Mouse (Mus musculus) intestine, embryonic 14.5 days (tissue): ENCODE measurements at regions not wholly inside any gene's neighbourhood (a gene's known extent, or its start where the extent isn't known, plus 50 kb on each side); places are given as distances from the start of the nearest gene placed in this dataset.
A peak's percentile ranks its signal among the peaks of the same experiment; 100 is the strongest.

ENCODE experiments used
- ATAC-seq: fragments of 200-750 bp; cut with Nextera tagmentation; replicated peaks from 2 replicates; pipeline ENCODE4 v1.8.0; 2017; ENCODE audit warnings: low read depth, moderate number of reproducible peaks, moderate TSS enrichment, moderate library complexity; ENCODE audit not compliant: low FRiP score, low TSS enrichment
- DNase-seq: peaks from one replicate; pipeline ENCODE4 v3.0.0-alpha.2; 2018; ENCODE audit warnings: low spot score
- H3K27ac ChIP-seq: fragments of 300-500 bp; sonication (generic); 2 replicates; pipeline ENCODE4 v1.5.1; 2014; ENCODE audit warnings: low read depth, mild to moderate bottlenecking, control low read depth
- H3K27me3 ChIP-seq: fragments of 300-500 bp; sonication (generic); replicated peaks from 2 replicates; pipeline ENCODE4 v1.6.1; 2014; ENCODE audit warnings: low read length, control low read depth; ENCODE audit not compliant: control insufficient read depth, insufficient read depth
- H3K36me3 ChIP-seq: fragments of 300-500 bp; sonication (generic); 2 replicates; pipeline ENCODE4 v1.6.1; 2014; ENCODE audit warnings: low read length, control low read depth; ENCODE audit not compliant: control insufficient read depth, insufficient read depth
- H3K4me1 ChIP-seq: fragments of 300-500 bp; sonication (generic); replicated peaks from 2 replicates; pipeline ENCODE4 v1.6.1; 2014; ENCODE audit warnings: low read length, control low read depth, mixed read lengths; ENCODE audit not compliant: control insufficient read depth, insufficient read depth
- H3K4me2 ChIP-seq: fragments of 300-500 bp; sonication (generic); 2 replicates; pipeline ENCODE4 v1.6.1; 2014; ENCODE audit warnings: low read length
- H3K4me3 ChIP-seq: fragments of 300-500 bp; sonication (generic); 2 replicates; pipeline ENCODE4 v1.5.1; 2014; ENCODE audit warnings: low read depth, low read length, control low read depth, mixed read lengths
- H3K9ac ChIP-seq: fragments of 300-500 bp; sonication (generic); 2 replicates; pipeline ENCODE4 v1.6.1; 2014; ENCODE audit warnings: mild to moderate bottlenecking, low read length
- H3K9me3 ChIP-seq: fragments of 300-500 bp; sonication (generic); 2 replicates; pipeline ENCODE4 v1.6.1; 2016; ENCODE audit warnings: low read length, control low read depth; ENCODE audit not compliant: control insufficient read depth
- WGBS: fragments of 180-500 bp; shearing (Covaris S2); extraction: QIAGEN DNeasy Blood & Tissue Kit; methylation state at CpG from one replicate; pipeline ENCODE4 v1.1.7; 2014; 5-methylcytosine and 5-hydroxymethylcytosine counted together

- no peak for DNase-seq
- no peak for ATAC-seq
- WGBS = 72% methylated on average over 4 of the region's 4 CpGs
- Histone ChIP-seq H3K4me3 (no peak overlapping the region), H3K9me3 (no peaks in the 10 kb centered on the region), H3K27me3 (no peaks in the 10 kb centered on the region), H3K9ac (no peak overlapping the region), H3K36me3 (no peaks in the 10 kb centered on the region), H3K4me2 (no peak overlapping the region), H3K27ac (no peak overlapping the region), H3K4me1 (no peaks in the 10 kb centered on the region)
These were observed 934.3 kb downstream of the Adgrl2 start for GRCm38 (mm10) chr3:148056074-148056473.

DNA sequence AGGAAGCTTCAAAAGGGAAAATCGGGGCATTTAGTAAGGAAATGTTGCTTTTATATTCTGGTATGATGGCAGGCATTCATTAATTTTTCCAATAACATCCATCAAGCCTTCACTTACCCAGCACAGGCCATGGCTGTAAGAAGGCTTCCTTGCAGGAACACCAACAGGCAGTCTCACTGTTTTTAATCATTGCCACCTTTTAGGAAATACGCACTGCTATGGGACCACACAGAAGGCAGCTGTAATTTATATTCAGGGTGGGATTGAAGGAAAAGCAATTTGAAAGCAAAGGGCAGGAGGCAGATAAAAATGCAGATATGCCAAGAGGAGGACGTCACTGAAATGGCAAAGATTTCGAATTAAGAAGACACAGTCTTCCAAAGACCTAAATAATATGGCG is 937.8 kb downstream of the Adgrl2 start:
- WGBS = 48% methylated on average over 5 of the region's 5 CpGs
- no peak for DNase-seq
- no peaks in the 10 kb centered on the region for H3K4me1 ChIP-seq
- no peak overlapping the region for H3K4me3 ChIP-seq
- H3K27me3 ChIP-seq = no peaks in the 10 kb centered on the region
- H3K27ac ChIP-seq = no peak overlapping the region
- no peak overlapping the region for H3K9ac ChIP-seq
- H3K36me3 ChIP-seq = no peaks in the 10 kb centered on the region
- H3K4me2 ChIP-seq = no peak overlapping the region
- ATAC-seq = no peak
- no peaks in the 10 kb centered on the region for H3K9me3 ChIP-seq

GRCm38 (mm10) chr3:148048247-148048646 is 942.1 kb downstream of the Adgrl2 start:
- Histone ChIP-seq H3K4me1 (no peaks in the 10 kb centered on the region), H3K9me3 (no peaks in the 10 kb centered on the region), H3K4me3 (no peak overlapping the region), H3K4me2 (no peak overlapping the region), H3K27me3 (no peaks in the 10 kb centered on the region), H3K9ac (no peak overlapping the region), H3K27ac (no peak overlapping the region), H3K36me3 (no peaks in the 10 kb centered on the region)
- no peak for ATAC-seq
- 83% methylated on average over 2 of the region's 2 CpGs for WGBS
- DNase-seq = no peak

- no peak overlapping the region for H3K4me2 ChIP-seq
- WGBS = 51% methylated on average over 6 of the region's 6 CpGs
- H3K4me1 ChIP-seq = no peaks in the 10 kb centered on the region
- no peaks in the 10 kb centered on the region for H3K27me3 ChIP-seq
- no peaks in the 10 kb centered on the region for H3K9me3 ChIP-seq
- no peak overlapping the region for H3K4me3 ChIP-seq
- no peak for DNase-seq
- no peak overlapping the region for H3K27ac ChIP-seq
- no peak for ATAC-seq
- H3K36me3 ChIP-seq = no peaks in the 10 kb centered on the region
- H3K9ac ChIP-seq = no peak overlapping the region
These were observed 957.8 kb downstream of the Adgrl2 start for GRCm38 (mm10) chr3:148032532-148032931.

GRCm38 (mm10) chr3:148005831-148006230 is 984.5 kb downstream of the Adgrl2 start:
- no peaks in the 10 kb centered on the region for H3K9me3 ChIP-seq
- H3K36me3 ChIP-seq = no peaks in the 10 kb centered on the region
- WGBS = 22% methylated on average over 5 of the region's 5 CpGs
- ATAC-seq = no peak
- H3K4me1 ChIP-seq = no peaks in the 10 kb centered on the region
- DNase-seq = no peak
- no peak overlapping the region for H3K9ac ChIP-seq
- no peak overlapping the region for H3K4me3 ChIP-seq
- H3K4me2 ChIP-seq = peak overlapping the region; percentile 18; the same call in 1 of the 2 replicates
- no peak overlapping the region for H3K27ac ChIP-seq
- H3K27me3 ChIP-seq = no peaks in the 10 kb centered on the region

- no peak overlapping the region for H3K27ac ChIP-seq
- no peak for DNase-seq
- ATAC-seq = no peak
These were observed 986.3 kb downstream of the Adgrl2 start for GRCm38 (mm10) chr3:148004006-148004405.

DNA sequence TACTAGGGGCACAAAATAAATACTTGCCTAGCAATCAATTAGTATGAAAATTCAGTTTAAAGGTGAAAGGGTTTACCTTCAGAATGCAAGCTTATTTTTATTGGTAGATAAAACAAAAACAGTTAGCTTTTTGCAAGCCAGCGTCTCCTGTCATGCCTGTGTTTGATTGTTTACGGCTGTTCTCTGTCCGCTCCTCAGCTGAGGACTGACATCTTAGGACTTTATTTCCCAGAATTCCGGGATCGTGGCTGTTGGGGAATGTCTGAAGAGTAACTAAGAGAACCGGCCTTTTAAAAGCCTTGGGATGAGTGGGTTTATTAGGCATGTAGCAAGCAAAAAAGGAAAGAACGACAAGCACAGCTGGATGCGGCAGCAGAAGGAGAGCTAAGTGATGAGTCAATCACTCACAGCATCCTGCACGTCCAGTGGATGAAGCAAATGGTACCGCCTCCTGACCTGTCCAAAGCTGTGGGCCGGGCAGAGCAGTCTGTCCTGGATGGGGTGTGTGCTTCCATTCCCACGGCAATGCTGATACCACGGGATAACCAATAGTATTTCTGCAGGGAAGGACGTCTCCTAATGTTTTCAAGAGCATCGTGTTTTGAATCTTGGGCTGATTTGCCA is 990.9 kb downstream of the Adgrl2 start:
- DNase-seq (no peak), ATAC-seq (no peak)
- peaks cover 3% of the 10 kb centered on the region for H3K4me1 ChIP-seq
- WGBS = 36% methylated on average over 15 of the region's 15 CpGs
- peak overlapping the region; percentile 17; the same call in 1 of the 2 replicates for H3K4me2 ChIP-seq
- H3K9ac ChIP-seq = no peak overlapping the region
- H3K27me3 ChIP-seq = no peaks in the 10 kb centered on the region
- H3K9me3 ChIP-seq = no peaks in the 10 kb centered on the region
- H3K4me3 ChIP-seq = no peak overlapping the region
- no peak overlapping the region for H3K27ac ChIP-seq
- H3K36me3 ChIP-seq = no peaks in the 10 kb centered on the region

More at GRCm38 (mm10) chr3:148004006-148004405, 986.3 kb downstream of the Adgrl2 start:
- H3K4me3 ChIP-seq = no peak overlapping the region
- H3K27me3 ChIP-seq = no peaks in the 10 kb centered on the region
- H3K4me1 ChIP-seq = peaks cover 3% of the 10 kb centered on the region
- no peaks in the 10 kb centered on the region for H3K9me3 ChIP-seq
- WGBS = 63% methylated on average over 3 of the region's 3 CpGs
- no peaks in the 10 kb centered on the region for H3K36me3 ChIP-seq
- no peak overlapping the region for H3K9ac ChIP-seq
- H3K4me2 ChIP-seq = no peak overlapping the region

DNA sequence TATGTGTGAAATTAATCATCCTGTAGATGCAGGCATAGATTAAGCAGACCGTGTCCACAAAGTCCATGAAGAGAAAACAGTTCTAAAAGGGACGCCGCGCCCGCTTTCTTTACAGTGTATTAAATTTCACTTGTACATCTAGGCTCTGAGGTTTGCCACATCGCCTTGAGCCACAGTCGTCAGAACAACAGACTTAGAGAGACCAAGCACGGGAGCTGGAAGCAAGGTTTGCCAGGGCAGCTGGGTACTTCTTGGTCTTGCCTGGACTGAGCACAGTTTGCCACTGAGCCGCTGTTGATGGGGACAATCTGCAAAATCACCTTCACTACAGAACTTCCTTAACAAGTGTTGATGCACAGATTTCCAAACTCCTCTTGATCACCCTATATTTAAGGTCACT is 998.6 kb downstream of the Adgrl2 start:
- Histone ChIP-seq H3K4me3 (no peak overlapping the region), H3K9me3 (no peaks in the 10 kb centered on the region), H3K36me3 (no peaks in the 10 kb centered on the region), H3K27me3 (no peaks in the 10 kb centered on the region), H3K4me1 (peaks cover 2% of the 10 kb centered on the region), H3K9ac (no peak overlapping the region), H3K4me2 (0 out of 2 replicates have a peak overlapping the region, but pooled peaks have one; percentile 11), H3K27ac (no peak overlapping the region)
- no peak for DNase-seq
- ATAC-seq = no peak
- WGBS = 51% methylated on average over 9 of the region's 9 CpGs

- Histone ChIP-seq H3K4me1 (peaks cover 2% of the 10 kb centered on the region), H3K4me2 (peak overlapping the region; percentile 41), H3K9ac (no peak overlapping the region), H3K4me3 (no peak overlapping the region), H3K27ac (no peak overlapping the region), H3K27me3 (no peaks in the 10 kb centered on the region), H3K36me3 (no peaks in the 10 kb centered on the region), H3K9me3 (no peaks in the 10 kb centered on the region)
- DNase-seq (no peak), ATAC-seq (no peak)
- WGBS = 19% methylated on average over 10 of the region's 10 CpGs
These were observed 999.5 kb downstream of the Adgrl2 start for GRCm38 (mm10) chr3:147990831-147991230.
